ENCODE assay signal across 8 mouse cellular contexts in the genomic region with DNA sequence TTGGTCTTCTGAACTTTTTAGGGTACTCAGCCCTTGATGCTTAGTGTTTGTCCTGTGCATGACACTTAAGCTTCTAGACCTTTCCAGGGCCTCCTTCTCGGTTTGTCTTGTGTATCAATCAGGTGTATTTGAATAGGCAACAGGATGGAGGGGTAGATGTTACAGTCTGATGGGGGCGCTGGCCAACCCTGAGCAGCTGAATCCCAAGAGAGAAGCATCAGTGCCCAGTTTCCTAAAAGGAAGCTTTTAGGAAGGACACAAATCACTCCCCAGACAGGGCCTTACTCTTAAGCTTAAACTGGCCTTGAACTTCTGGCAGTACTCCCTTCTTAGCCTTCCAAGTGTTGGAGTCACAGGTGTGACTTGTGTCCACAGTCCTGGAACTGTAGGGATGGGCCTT. TPM values are rescaled to one million over a fixed set of nuclear protein-coding genes. Genes with fewer than 3 reads are reported as not detected.
DNase-seq lines count a peak whose midpoint lies in the region; ATAC-seq lines count a peak whose summit lies in the region.

No protein-coding gene starts in this region.

- peak overlapping the region; percentile 81; the same call in 1 of the 2 replicates for H3K27ac ChIP-seq in neural tube, embryonic 11.5 days (ENCODE audit: low read depth, low read length)
- peak overlapping the region; percentile 84 for H3K27ac ChIP-seq in forebrain, embryonic 12.5 days
- peak overlapping the region; percentile 96 for H3K27ac ChIP-seq in limb, embryonic 12.5 days
- peak overlapping the region; percentile 98 for H3K27ac ChIP-seq in stomach, embryonic 14.5 days (ENCODE audit: low read length)

- no peak for DNase-seq in neural tube, embryonic 11.5 days (ENCODE audit: low spot score)
- no peak for DNase-seq in neural tube, embryonic 10.5 days (ENCODE audit: extremely low spot score, low spot score)
- no peak for DNase-seq in gastrocnemius, postnatal 14 days
- no peak for DNase-seq in gastrocnemius, postnatal 4 days (ENCODE audit: low spot score in 2 of 2)
- no peak for DNase-seq in right cerebral cortex, postnatal 25 days

- WGBS in neural tube, embryonic 11.5 days: 5% methylated on average over 2 of the region's 2 CpGs
- 3% methylated on average over 2 of the region's 2 CpGs for WGBS in forebrain, embryonic 12.5 days
- 2% methylated on average over 2 of the region's 2 CpGs for WGBS in limb, embryonic 12.5 days
- WGBS in stomach, embryonic 14.5 days: 0% methylated on average over 2 of the region's 2 CpGs

- H3K36me3 ChIP-seq in neural tube, embryonic 11.5 days (ENCODE audit: control insufficient read depth, insufficient read depth, low read length): peaks cover 3% of the 10 kb centered on the region; the same call in 1 of the 2 replicates
- peaks cover 22% of the 10 kb centered on the region for H3K36me3 ChIP-seq in forebrain, embryonic 12.5 days (replicated peaks)
- H3K36me3 ChIP-seq in limb, embryonic 12.5 days: peaks cover 33% of the 10 kb centered on the region
- H3K36me3 ChIP-seq in stomach, embryonic 14.5 days (ENCODE audit: control insufficient read depth, insufficient read depth, low read length): peaks cover 27% of the 10 kb centered on the region

- H3K4me2 ChIP-seq in neural tube, embryonic 11.5 days (ENCODE audit: low read depth): peak overlapping the region; percentile 52
- H3K4me2 ChIP-seq in forebrain, embryonic 12.5 days: peak overlapping the region; percentile 73
- peak overlapping the region; percentile 68 for H3K4me2 ChIP-seq in limb, embryonic 12.5 days
- peak overlapping the region; percentile 72 for H3K4me2 ChIP-seq in stomach, embryonic 14.5 days (replicated peaks; ENCODE audit: low read depth, low read length)

- peak overlapping the region; percentile 92 for H3K4me3 ChIP-seq in neural tube, embryonic 11.5 days (ENCODE audit: low read depth, low read length)
- H3K4me3 ChIP-seq in forebrain, embryonic 12.5 days (replicated peaks): peak overlapping the region; percentile 97
- H3K4me3 ChIP-seq in limb, embryonic 12.5 days (replicated peaks): peak overlapping the region; percentile 85
- peak overlapping the region; percentile 99 for H3K4me3 ChIP-seq in stomach, embryonic 14.5 days (ENCODE audit: low read depth, low read length)

- intact Hi-C loops in gastrocnemius, postnatal 14 days (cut with DNase I; ENCODE audit: low total_unique reads): loop anchor here (5.0 kb wide), 1 partner anchor 41 kb away; a partner anchor contains a TSS

- no peaks in the 10 kb centered on the region for H3K9me3 ChIP-seq in neural tube, embryonic 11.5 days (ENCODE audit: control insufficient read depth, low read length)
- H3K9me3 ChIP-seq in forebrain, embryonic 12.5 days: no peaks in the 10 kb centered on the region
- no peaks in the 10 kb centered on the region for H3K9me3 ChIP-seq in limb, embryonic 12.5 days
- no peaks in the 10 kb centered on the region for H3K9me3 ChIP-seq in stomach, embryonic 14.5 days (ENCODE audit: control insufficient read depth, low read depth, low read length)

- no peaks in the 10 kb centered on the region for H3K27me3 ChIP-seq in neural tube, embryonic 11.5 days (ENCODE audit: control insufficient read depth, insufficient read depth, low read length)
- no peaks in the 10 kb centered on the region for H3K27me3 ChIP-seq in forebrain, embryonic 12.5 days
- no peaks in the 10 kb centered on the region for H3K27me3 ChIP-seq in limb, embryonic 12.5 days
- H3K27me3 ChIP-seq in stomach, embryonic 14.5 days (ENCODE audit: control insufficient read depth, insufficient read depth, low read length): no peaks in the 10 kb centered on the region

- peak; percentile 0; the same call in 1 of the 2 replicates for ATAC-seq in neural tube, embryonic 11.5 days (ENCODE audit: insufficient read depth, low FRiP score, low TSS enrichment)
- ATAC-seq in forebrain, embryonic 12.5 days (ENCODE audit: low FRiP score): no peak
- ATAC-seq in limb, embryonic 12.5 days (ENCODE audit: insufficient number of reproducible peaks, insufficient read depth, low FRiP score, low TSS enrichment, low read depth): no peak
- no peak for ATAC-seq in stomach, embryonic 14.5 days (ENCODE audit: insufficient number of reproducible peaks, insufficient read depth, low FRiP score, low read depth)

- peaks cover 12% of the 10 kb centered on the region for H3K4me1 ChIP-seq in neural tube, embryonic 11.5 days (ENCODE audit: control insufficient read depth, insufficient read depth, low read length)
- peaks cover 30% of the 10 kb centered on the region for H3K4me1 ChIP-seq in forebrain, embryonic 12.5 days
- peaks cover 25% of the 10 kb centered on the region for H3K4me1 ChIP-seq in limb, embryonic 12.5 days (replicated peaks)
- H3K4me1 ChIP-seq in stomach, embryonic 14.5 days (ENCODE audit: control insufficient read depth, insufficient read depth, low read length): peaks cover 18% of the 10 kb centered on the region; the same call in 1 of the 2 replicates

- H3K9ac ChIP-seq in neural tube, embryonic 11.5 days (ENCODE audit: low read length): peak overlapping the region; percentile 79
- H3K9ac ChIP-seq in forebrain, embryonic 12.5 days: peak overlapping the region; percentile 75
- peak overlapping the region; percentile 69 for H3K9ac ChIP-seq in limb, embryonic 12.5 days (replicated peaks)
- H3K9ac ChIP-seq in stomach, embryonic 14.5 days (replicated peaks; ENCODE audit: low read depth, low read length): peak overlapping the region; percentile 92

RNA-seq across cellular contexts. Expression of a gene that starts 1.0 kb away (rescaled TPM):
- 225 and 227 TPM in 2 replicates for polyA plus RNA-seq in neural tube, embryonic 11.5 days (2014; fragmentation: Nextera tagmentation; extraction: Ambion mirVana)
- polyA plus RNA-seq in forebrain, embryonic 12.5 days (2016; fragmentation: Nextera tagmentation; extraction: Ambion mirVana): 158 and 163 TPM in 2 replicates
- polyA plus RNA-seq in limb, embryonic 12.5 days (2016; fragmentation: Nextera tagmentation; extraction: Ambion mirVana): 211 and 215 TPM in 2 replicates
- 241 and 253 TPM in 2 replicates for polyA plus RNA-seq in stomach, embryonic 14.5 days (2014; fragmentation: Nextera tagmentation; extraction: Ambion mirVana)
- total RNA-seq in gastrocnemius, postnatal 14 days (2021): 10 to 100 TPM; 18.9 to 21.7 TPM
- total RNA-seq in gastrocnemius, postnatal 4 days (2021): 10 to 100 TPM; 52.8 to 57.5 TPM

RNA-seq across cellular contexts. Expression of a gene that starts 1.1 kb away (rescaled TPM):
- polyA plus RNA-seq in neural tube, embryonic 11.5 days (2014; fragmentation: Nextera tagmentation; extraction: Ambion mirVana): 119 and 131 TPM in 2 replicates
- polyA plus RNA-seq in forebrain, embryonic 12.5 days (2016; fragmentation: Nextera tagmentation; extraction: Ambion mirVana): 123 and 129 TPM in 2 replicates
- polyA plus RNA-seq in limb, embryonic 12.5 days (2016; fragmentation: Nextera tagmentation; extraction: Ambion mirVana): 99.3 and 101 TPM in 2 replicates
- polyA plus RNA-seq in stomach, embryonic 14.5 days (2014; fragmentation: Nextera tagmentation; extraction: Ambion mirVana): 111 and 116 TPM in 2 replicates
- 10 to 100 TPM; 66.9 to 77.6 TPM for total RNA-seq in gastrocnemius, postnatal 14 days (2021)
- total RNA-seq in gastrocnemius, postnatal 4 days (2021): 10 to 100 TPM; 60.1 to 67.3 TPM

RNA-seq across cellular contexts. Expression of a gene that starts 17.7 kb away (rescaled TPM):
- polyA plus RNA-seq in neural tube, embryonic 11.5 days (2014; fragmentation: Nextera tagmentation; extraction: Ambion mirVana): 0.31 and 0.51 TPM in 2 replicates
- 0.27 and 0.42 TPM in 2 replicates for polyA plus RNA-seq in forebrain, embryonic 12.5 days (2016; fragmentation: Nextera tagmentation; extraction: Ambion mirVana)
- 0.21 and 0.26 TPM in 2 replicates for polyA plus RNA-seq in limb, embryonic 12.5 days (2016; fragmentation: Nextera tagmentation; extraction: Ambion mirVana)
- polyA plus RNA-seq in stomach, embryonic 14.5 days (2014; fragmentation: Nextera tagmentation; extraction: Ambion mirVana): 0.17 and 0.20 TPM in 2 replicates
- 1 to 10 TPM; 6.9 to 7.5 TPM for total RNA-seq in gastrocnemius, postnatal 14 days (2021)
- 1 to 10 TPM; 6.2 to 7.1 TPM for total RNA-seq in gastrocnemius, postnatal 4 days (2021)

RNA-seq across cellular contexts. Expression of a gene that starts 20.9 kb away (rescaled TPM):
- 21.3 TPM in 2 replicates for polyA plus RNA-seq in neural tube, embryonic 11.5 days (2014; fragmentation: Nextera tagmentation; extraction: Ambion mirVana)
- polyA plus RNA-seq in forebrain, embryonic 12.5 days (2016; fragmentation: Nextera tagmentation; extraction: Ambion mirVana): 19.0 and 19.2 TPM in 2 replicates
- polyA plus RNA-seq in limb, embryonic 12.5 days (2016; fragmentation: Nextera tagmentation; extraction: Ambion mirVana): 23.4 and 24.9 TPM in 2 replicates
- polyA plus RNA-seq in stomach, embryonic 14.5 days (2014; fragmentation: Nextera tagmentation; extraction: Ambion mirVana): 20.0 and 20.7 TPM in 2 replicates
- total RNA-seq in gastrocnemius, postnatal 14 days (2021): 1 to 10 TPM; 8.3 to 8.8 TPM
- total RNA-seq in gastrocnemius, postnatal 4 days (2021): 10 to 100 TPM; 13.8 to 14.0 TPM

RNA-seq across cellular contexts. Expression of a gene that starts 21.4 kb away (rescaled TPM):
- 0.73 and 1.6 TPM in 2 replicates for polyA plus RNA-seq in neural tube, embryonic 11.5 days (2014; fragmentation: Nextera tagmentation; extraction: Ambion mirVana)
- 1.1 and 1.2 TPM in 2 replicates for polyA plus RNA-seq in forebrain, embryonic 12.5 days (2016; fragmentation: Nextera tagmentation; extraction: Ambion mirVana)
- 1.6 and 2.3 TPM in 2 replicates for polyA plus RNA-seq in limb, embryonic 12.5 days (2016; fragmentation: Nextera tagmentation; extraction: Ambion mirVana)
- 1.8 TPM in 2 replicates for polyA plus RNA-seq in stomach, embryonic 14.5 days (2014; fragmentation: Nextera tagmentation; extraction: Ambion mirVana)
- 1 to 10 TPM; 1.3 to 1.7 TPM for total RNA-seq in gastrocnemius, postnatal 14 days (2021)
- total RNA-seq in gastrocnemius, postnatal 4 days (2021): 1 to 10 TPM; 1.7 to 2.1 TPM
